27 mouse cellular contexts compared by ENCODE assay signal in genomic region chr5:32760787-32761186, GRCm38 (mm10). TPM values are rescaled to one million over a fixed set of nuclear protein-coding genes. Genes with fewer than 3 reads are reported as not detected.
DNase-seq lines count a peak whose midpoint lies in the region; ATAC-seq and TF ChIP-seq lines count a peak whose summit lies in the region.
"Had no signal": no experiment of that assay in that cellular context is flagged by ENCODE, and none has a peak within 500 bp of the region (broad histone marks: within the 10 kb centered on the region; RNA-seq: fewer than 3 reads in every experiment).

No protein-coding gene starts in this region.

- WGBS in intestine, embryonic 14.5 days: 63% methylated on average over 3 of the region's 3 CpGs
- 44% methylated on average over 3 of the region's 3 CpGs for WGBS in small intestine, adult 2 months

- H3K4me1 ChIP-seq in intestine, embryonic 14.5 days (replicated peaks; ENCODE audit: control insufficient read depth, insufficient read depth, low read length): no peaks in the 10 kb centered on the region
- peaks cover 10% of the 10 kb centered on the region; the same call in 1 of the 2 replicates for H3K4me1 ChIP-seq in small intestine, adult 2 months (ENCODE audit: control insufficient read depth, insufficient read depth, insufficient read length, low read length)
- H3K4me1 ChIP-seq: embryonic facial prominence, embryonic 10.5 days; embryonic facial prominence, embryonic 15.5 days; forebrain, embryonic 12.5 days; hindbrain, embryonic 15.5 days; limb, embryonic 12.5 days; stomach, embryonic 15.5 days had no signal

- H3K36me3 ChIP-seq in intestine, embryonic 14.5 days (ENCODE audit: control insufficient read depth, insufficient read depth, low read length): peaks cover 22% of the 10 kb centered on the region
- peaks cover 15% of the 10 kb centered on the region for H3K36me3 ChIP-seq in small intestine, adult 2 months (ENCODE audit: control insufficient read depth, insufficient read depth, low read length)

- TF ChIP-seq CTCF in small intestine, adult 2 months (IDR thresholded peaks at IDR 0.05; ENCODE audit: extremely low read depth, insufficient read length, insufficient replicate concordance, low read depth, low read length): no peak
- TF ChIP-seq CTCF in layer of hippocampus, adult 2 months (conservative IDR thresholded peaks at IDR 0.05): no peak

- no peak overlapping the region for H3K27ac ChIP-seq in intestine, embryonic 14.5 days (ENCODE audit: low read depth)
- peak overlapping the region; percentile 84; the same call in 1 of the 2 replicates for H3K27ac ChIP-seq in small intestine, adult 2 months (ENCODE audit: insufficient read depth, low read depth, low read length)
- H3K27ac ChIP-seq in layer of hippocampus, adult 2 months: no peak overlapping the region
- H3K27ac ChIP-seq: embryonic facial prominence, embryonic 10.5 days; embryonic facial prominence, embryonic 15.5 days; forebrain, embryonic 12.5 days; hindbrain, embryonic 15.5 days; left cerebral cortex, adult 2 months; limb, embryonic 12.5 days; liver, embryonic 12.5 days; stomach, embryonic 15.5 days had no signal

- 0 out of 2 replicates have a peak, but pooled peaks have one; percentile 43 for ATAC-seq in intestine, embryonic 14.5 days (replicated peaks; ENCODE audit: low FRiP score, low TSS enrichment, low read depth)
- ATAC-seq: forebrain, postnatal 0 days; liver, embryonic 12.5 days; liver, postnatal 0 days; lung, postnatal 0 days had no signal

- H3K9me3 ChIP-seq in intestine, embryonic 14.5 days (ENCODE audit: control insufficient read depth, low read length): no peaks in the 10 kb centered on the region
- H3K9me3 ChIP-seq: embryonic facial prominence, embryonic 10.5 days; embryonic facial prominence, embryonic 15.5 days; forebrain, embryonic 12.5 days; hindbrain, embryonic 15.5 days; limb, embryonic 12.5 days; liver, embryonic 12.5 days; stomach, embryonic 15.5 days had no signal

- no peak overlapping the region for H3K9ac ChIP-seq in intestine, embryonic 14.5 days (ENCODE audit: low read length)
- H3K9ac ChIP-seq: embryonic facial prominence, embryonic 15.5 days; forebrain, embryonic 12.5 days; forebrain, postnatal 0 days; hindbrain, embryonic 15.5 days; limb, embryonic 12.5 days; liver, embryonic 12.5 days; liver, postnatal 0 days; stomach, embryonic 15.5 days had no signal

- intact Hi-C loops in heart, postnatal 25 days (cut with DNase I): no loop called here
- intact Hi-C loops in heart, postnatal 10 days (cut with DNase I): no loop called here
- intact Hi-C loops in heart, postnatal 36 days (cut with DNase I): no loop called here

- DNase-seq in heart, adult 11 months: peak; percentile 85
- DNase-seq in heart, postnatal 25 days (ENCODE audit: low spot score): no peak
- DNase-seq in heart, postnatal 10 days: peak; percentile 36 to 38
- no peak for DNase-seq in heart, postnatal 36 days
- DNase-seq in intestine, embryonic 14.5 days (ENCODE audit: low spot score): no peak
- DNase-seq in layer of hippocampus, postnatal 10 days (ENCODE audit: low spot score in 2 of 2): no peak
- no peak for DNase-seq in layer of hippocampus, adult 2 months (ENCODE audit: low spot score in 2 of 2)
- DNase-seq: adrenal gland, adult 2 months; adrenal gland, postnatal 36 days; cerebellum, adult 8-10 months; cerebellum, postnatal 25 days; forebrain, postnatal 0 days; gastrocnemius, postnatal 25 days; kidney, adult 11 months; kidney, postnatal 14 days; liver, postnatal 0 days; midbrain, embryonic 14.5 days had no signal

- no peak for TF ChIP-seq POLR2A in small intestine, adult 2 months (IDR thresholded peaks at IDR 0.05; ENCODE audit: low read depth, low read length)

- no peak overlapping the region for H3K4me2 ChIP-seq in intestine, embryonic 14.5 days (ENCODE audit: low read length)
- H3K4me2 ChIP-seq: embryonic facial prominence, embryonic 15.5 days; forebrain, embryonic 12.5 days; hindbrain, embryonic 15.5 days; limb, embryonic 12.5 days; liver, embryonic 12.5 days; stomach, embryonic 15.5 days had no signal

- no peak overlapping the region for H3K4me3 ChIP-seq in intestine, embryonic 14.5 days (ENCODE audit: low read depth, low read length)
- H3K4me3 ChIP-seq in small intestine, adult 2 months (ENCODE audit: low read depth, low read length): no peak overlapping the region
- H3K4me3 ChIP-seq in layer of hippocampus, adult 2 months: no peak overlapping the region
- H3K4me3 ChIP-seq: embryonic facial prominence, embryonic 10.5 days; embryonic facial prominence, embryonic 15.5 days; forebrain, embryonic 12.5 days; hindbrain, embryonic 15.5 days; left cerebral cortex, adult 2 months; limb, embryonic 12.5 days; liver, embryonic 12.5 days; stomach, embryonic 15.5 days had no signal

- no peaks in the 10 kb centered on the region for H3K27me3 ChIP-seq in intestine, embryonic 14.5 days (replicated peaks; ENCODE audit: control insufficient read depth, insufficient read depth, low read length)
- H3K27me3 ChIP-seq in small intestine, adult 2 months (ENCODE audit: control insufficient read depth, insufficient read depth, low read length): no peaks in the 10 kb centered on the region
- H3K27me3 ChIP-seq: embryonic facial prominence, embryonic 15.5 days; forebrain, embryonic 12.5 days; hindbrain, embryonic 15.5 days; limb, embryonic 12.5 days; liver, embryonic 12.5 days; stomach, embryonic 15.5 days had no signal

RNA-seq across cellular contexts. Expression of gene Pisd, which starts 24.7 kb away (rescaled TPM):
- total RNA-seq in heart, postnatal 25 days (2021): 10 to 100 TPM; 25.5 to 29.0 TPM
- total RNA-seq in heart, postnatal 10 days (2021): 10 to 100 TPM; 32.1 to 36.6 TPM
- total RNA-seq in heart, postnatal 36 days (2021): 10 to 100 TPM; 28.5 to 29.1 TPM
- 93.8 and 96.4 TPM in 2 replicates for polyA plus RNA-seq in intestine, embryonic 14.5 days (2014; fragmentation: Nextera tagmentation; extraction: Ambion mirVana)
- polyA plus RNA-seq in small intestine, adult 2 months (2012; rRNA removed): 62.1 and 222 TPM in 2 replicates
- 10 to 100 TPM; 52.3 to 55.6 TPM for total RNA-seq in layer of hippocampus, postnatal 10 days (2021)
- total RNA-seq in layer of hippocampus, adult 2 months (2021): 10 to 100 TPM; 61.7 to 67.0 TPM

Comparison
In these comparisons a context has a peak if more than half of its experiments do, and no peak if none do; other contexts are left out.
1. DNase-seq: peak in heart, adult 11 months (single experiment) and heart, postnatal 10 days (2 of 2); none in heart, postnatal 25 days (single experiment), heart, postnatal 36 days (0 of 2), intestine, embryonic 14.5 days (single experiment), layer of hippocampus, postnatal 10 days (0 of 2) and layer of hippocampus, adult 2 months (0 of 2).